Mouse (Mus musculus) heart, adult 2 months (tissue): ENCODE measurements around the gene Pex7.

Experiments
- CTCF ChIP-seq: fragments of 200-600 bp; IDR thresholded peaks from 2 replicates; pipeline ENCODE4 v1.8.1; 2022; ENCODE audit warnings: antibody characterized with exemption, mild to moderate bottlenecking, moderate library complexity
- POLR2A ChIP-seq: fragments of 200-500 bp; IDR thresholded peaks from 2 replicates; pipeline ENCODE4 v1.6.1; 2011; ENCODE audit warnings: mild to moderate bottlenecking, low read depth, low read length, control low read depth; ENCODE audit not compliant: insufficient read depth

DNA sequence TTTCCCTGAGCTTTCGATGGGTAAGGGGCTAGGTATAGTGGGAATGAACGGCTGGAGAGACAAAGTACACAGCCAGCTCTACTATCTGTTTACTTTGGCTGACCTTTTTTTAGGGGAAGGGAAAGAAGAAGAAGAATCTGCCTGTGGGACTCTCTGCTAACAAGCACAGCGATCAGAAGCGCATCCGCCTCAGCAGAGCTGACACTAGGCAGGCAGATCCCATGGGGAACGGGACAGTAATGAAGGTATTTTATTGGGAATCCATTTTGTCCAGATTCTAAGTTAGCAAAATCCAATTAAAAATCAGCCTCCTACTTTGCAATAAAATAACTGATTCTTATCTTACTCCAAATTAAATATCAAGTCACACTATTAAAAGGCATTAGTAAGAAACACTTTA is 28.3 kb downstream of the Pex7 start:
- TF ChIP-seq CTCF (no peak), POLR2A (no peak)
